9 mouse cellular contexts compared by ENCODE assay signal in genomic region chr19:53184216-53184615, GRCm38 (mm10). TPM values are rescaled to one million over a fixed set of nuclear protein-coding genes. Genes with fewer than 3 reads are reported as not detected.
DNase-seq lines count a peak whose midpoint lies in the region; ATAC-seq lines count a peak whose summit lies in the region.
"Had no signal": no experiment of that assay in that cellular context is flagged by ENCODE, and none has a peak within 500 bp of the region (broad histone marks: within the 10 kb centered on the region; RNA-seq: fewer than 3 reads in every experiment).

No protein-coding gene starts in this region.

- H3K4me3 ChIP-seq in kidney, embryonic 15.5 days (replicated peaks), result no peak overlapping the region
- H3K4me3 ChIP-seq in forebrain, embryonic 11.5 days (ENCODE audit: low read depth, low read length), result no peak overlapping the region
- no peak overlapping the region for H3K4me3 ChIP-seq in forebrain, embryonic 15.5 days
- H3K4me3 ChIP-seq: myocyte had no signal

- H3K36me3 ChIP-seq in kidney, embryonic 15.5 days, result no peaks in the 10 kb centered on the region
- H3K36me3 ChIP-seq in forebrain, embryonic 11.5 days (ENCODE audit: control insufficient read depth, insufficient read depth, low read length), result no peaks in the 10 kb centered on the region
- no peaks in the 10 kb centered on the region for H3K36me3 ChIP-seq in forebrain, embryonic 15.5 days

- H3K4me1 ChIP-seq in kidney, embryonic 15.5 days, result peaks cover 61% of the 10 kb centered on the region
- 0 out of 2 replicates have a peak, but pooled peaks cover 2% of the 10 kb centered on the region for H3K4me1 ChIP-seq in forebrain, embryonic 11.5 days (replicated peaks; ENCODE audit: control insufficient read depth, insufficient read depth, low read length)
- H3K4me1 ChIP-seq in forebrain, embryonic 15.5 days, result peaks cover 14% of the 10 kb centered on the region

- no peak for ATAC-seq in kidney, embryonic 15.5 days (replicated peaks; ENCODE audit: low FRiP score)
- ATAC-seq in inflammation-experienced regulatory T-cells, adult 6 months, result peak; percentile 70
- peak; percentile 50 for ATAC-seq in neutrophil, adult 5-6 weeks (ENCODE audit: extremely low read depth, insufficient number of reproducible peaks, low FRiP score, poor library complexity, severe bottlenecking)
- ATAC-seq in forebrain, embryonic 11.5 days (replicated peaks; ENCODE audit: low FRiP score), result no peak
- ATAC-seq in forebrain, embryonic 15.5 days (replicated peaks), result no peak

- 17% methylated on average over 10 of the region's 10 CpGs for WGBS in kidney, embryonic 15.5 days
- WGBS in forebrain, embryonic 11.5 days, result 56% methylated on average over 10 of the region's 10 CpGs
- WGBS in forebrain, embryonic 15.5 days, result 62% methylated on average over 10 of the region's 10 CpGs

- peak overlapping the region; percentile 57 for H3K27ac ChIP-seq in kidney, embryonic 15.5 days
- H3K27ac ChIP-seq in forebrain, embryonic 11.5 days (ENCODE audit: low read depth, low read length), result no peak overlapping the region
- no peak overlapping the region for H3K27ac ChIP-seq in forebrain, embryonic 15.5 days (replicated peaks)

- H3K4me2 ChIP-seq in kidney, embryonic 15.5 days, result peak overlapping the region; percentile 38
- no peak overlapping the region for H3K4me2 ChIP-seq in forebrain, embryonic 11.5 days (ENCODE audit: low read depth, low read length, severe bottlenecking)
- H3K4me2 ChIP-seq in forebrain, embryonic 15.5 days (replicated peaks), result no peak overlapping the region

- H3K9me3 ChIP-seq in kidney, embryonic 15.5 days (replicated peaks), result no peaks in the 10 kb centered on the region
- no peaks in the 10 kb centered on the region for H3K9me3 ChIP-seq in forebrain, embryonic 11.5 days (ENCODE audit: control insufficient read depth, low read length)
- H3K9me3 ChIP-seq in forebrain, embryonic 15.5 days, result no peaks in the 10 kb centered on the region

- H3K9ac ChIP-seq in kidney, embryonic 15.5 days, result no peak overlapping the region
- no peak overlapping the region for H3K9ac ChIP-seq in forebrain, embryonic 11.5 days (ENCODE audit: low read length)
- H3K9ac ChIP-seq in forebrain, embryonic 15.5 days (replicated peaks), result no peak overlapping the region

- DNase-seq in kidney, adult 18-20 months, result no peak
- peak; percentile 79 for DNase-seq in T-cell, adult 2 months (ENCODE audit: low spot score)
- DNase-seq in forebrain, embryonic 11.5 days (ENCODE audit: low spot score), result no peak
- DNase-seq in MN1 (ENCODE audit: low spot score), result no peak

- no peaks in the 10 kb centered on the region for H3K27me3 ChIP-seq in kidney, embryonic 15.5 days
- H3K27me3 ChIP-seq in forebrain, embryonic 11.5 days (ENCODE audit: control insufficient read depth, insufficient read depth, low read length), result no peaks in the 10 kb centered on the region
- no peaks in the 10 kb centered on the region for H3K27me3 ChIP-seq in forebrain, embryonic 15.5 days

RNA-seq across cellular contexts. Expression of gene Add3, which starts 44.0 kb away (rescaled TPM):
- polyA plus RNA-seq in kidney, embryonic 15.5 days (2015; fragmentation: Nextera tagmentation; extraction: Ambion mirVana), result 80.1 and 85.6 TPM in 2 replicates
- polyA plus RNA-seq in inflammation-experienced regulatory T-cells, adult 6 months (2017; shearing (Covaris generic)), result 100 to 1,000 TPM; 100 to 138 (median 112) TPM
- 397 and 420 TPM in 2 replicates for total RNA-seq in neutrophil, adult 5-6 weeks (2017)
- 59.3 and 61.5 TPM in 2 replicates for polyA plus RNA-seq in forebrain, embryonic 11.5 days (2014; fragmentation: Nextera tagmentation; extraction: Ambion mirVana)
- 29.9 and 31.5 TPM in 2 replicates for polyA plus RNA-seq in forebrain, embryonic 15.5 days (2015; fragmentation: Nextera tagmentation; extraction: Ambion mirVana)

Comparison
In these comparisons a context has a peak if more than half of its experiments do, and no peak if none do; other contexts are left out.
1. ATAC-seq: peak in inflammation-experienced regulatory T-cells, adult 6 months (single experiment) and neutrophil, adult 5-6 weeks (single experiment); none in kidney, embryonic 15.5 days (single experiment), forebrain, embryonic 11.5 days (single experiment) and forebrain, embryonic 15.5 days (single experiment).